8 mouse cellular contexts compared by ENCODE assay signal in the genomic region with DNA sequence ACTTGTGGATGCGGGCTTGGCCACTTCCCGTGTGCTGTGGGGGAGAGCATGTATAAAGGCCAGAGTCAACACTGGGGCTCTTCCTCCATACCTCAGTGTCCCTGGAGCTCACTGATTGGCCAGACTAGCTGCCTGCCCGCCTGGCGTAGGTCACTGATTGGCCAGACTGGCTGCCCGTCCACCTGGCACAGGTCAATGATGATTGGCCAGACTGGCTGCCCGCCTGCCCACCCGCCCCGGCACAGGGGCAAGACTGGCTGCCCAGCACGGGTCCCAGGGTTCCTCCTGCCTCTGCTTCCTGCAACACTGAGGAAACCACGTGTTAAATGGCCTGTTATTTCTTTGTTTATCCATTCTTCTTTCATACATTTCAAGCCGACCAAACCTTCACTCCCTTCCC.
DNase-seq lines count a peak whose midpoint lies in the region; ATAC-seq lines count a peak whose summit lies in the region.

No protein-coding gene starts in this region.

- H3K4me1 ChIP-seq in intestine, embryonic 14.5 days (replicated peaks; ENCODE audit: control insufficient read depth, insufficient read depth, low read length) = peaks cover 6% of the 10 kb centered on the region
- no peaks in the 10 kb centered on the region for H3K4me1 ChIP-seq in liver, embryonic 15.5 days (replicated peaks)

- no peak overlapping the region for H3K9ac ChIP-seq in intestine, embryonic 14.5 days (ENCODE audit: low read length)
- H3K9ac ChIP-seq in liver, embryonic 15.5 days = no peak overlapping the region

- no peak overlapping the region for H3K4me3 ChIP-seq in intestine, embryonic 14.5 days (ENCODE audit: low read depth, low read length)
- H3K4me3 ChIP-seq in liver, embryonic 15.5 days (replicated peaks) = 0 out of 2 replicates have a peak overlapping the region, but pooled peaks have one; percentile 15

- H3K27me3 ChIP-seq in intestine, embryonic 14.5 days (replicated peaks; ENCODE audit: control insufficient read depth, insufficient read depth, low read length) = peaks cover 5% of the 10 kb centered on the region; the same call in 1 of the 2 replicates
- no peaks in the 10 kb centered on the region for H3K27me3 ChIP-seq in liver, embryonic 15.5 days

- H3K27ac ChIP-seq in intestine, embryonic 14.5 days (ENCODE audit: low read depth) = no peak overlapping the region
- no peak overlapping the region for H3K27ac ChIP-seq in liver, embryonic 15.5 days (replicated peaks)

- no peak overlapping the region for H3K4me2 ChIP-seq in intestine, embryonic 14.5 days (ENCODE audit: low read length)
- H3K4me2 ChIP-seq in liver, embryonic 15.5 days = peak overlapping the region; percentile 46

- H3K36me3 ChIP-seq in intestine, embryonic 14.5 days (ENCODE audit: control insufficient read depth, insufficient read depth, low read length) = peaks cover 11% of the 10 kb centered on the region; the same call in 1 of the 2 replicates
- H3K36me3 ChIP-seq in liver, embryonic 15.5 days (replicated peaks) = no peaks in the 10 kb centered on the region

- 48% methylated on average over 11 of the region's 11 CpGs for WGBS in intestine, embryonic 14.5 days
- 39% methylated on average over 11 of the region's 11 CpGs for WGBS in liver, embryonic 15.5 days (ENCODE audit: insufficient replicate concordance)

- no peaks in the 10 kb centered on the region for H3K9me3 ChIP-seq in intestine, embryonic 14.5 days (ENCODE audit: control insufficient read depth, low read length)
- no peaks in the 10 kb centered on the region for H3K9me3 ChIP-seq in liver, embryonic 15.5 days (replicated peaks)

- ATAC-seq in intestine, embryonic 14.5 days (replicated peaks; ENCODE audit: low FRiP score, low TSS enrichment, low read depth) = peak; percentile 44; the same call in 1 of the 2 replicates
- peak; percentile 64 for ATAC-seq in liver, embryonic 15.5 days (ENCODE audit: insufficient read depth)
- ATAC-seq in monocyte, adult 5-6 weeks (replicated peaks; ENCODE audit: insufficient number of reproducible peaks, low FRiP score, low TSS enrichment, poor library complexity, severe bottlenecking) = no peak

- peak; percentile 70 for DNase-seq in retina, postnatal 1 day
- DNase-seq in retina, embryonic 14.5 days (ENCODE audit: low spot score) = no peak
- peak; percentile 63 for DNase-seq in embryo, embryonic 9.5 days (ENCODE audit: extremely low spot score)
- no peak for DNase-seq in intestine, embryonic 14.5 days (ENCODE audit: low spot score)
- no peak for DNase-seq in right cerebral cortex, postnatal 36 days (ENCODE audit: low spot score in 2 of 2)
- DNase-seq in left cerebral cortex, adult 8-10 months (ENCODE audit: low spot score in 2 of 2) = no peak

Comparison
In these comparisons a context has a peak if more than half of its experiments do, and no peak if none do; other contexts are left out.
1. DNase-seq: peak in retina, postnatal 1 day (single experiment) and embryo, embryonic 9.5 days (single experiment); none in retina, embryonic 14.5 days (single experiment), intestine, embryonic 14.5 days (single experiment), right cerebral cortex, postnatal 36 days (0 of 2) and left cerebral cortex, adult 8-10 months (0 of 2).